Mouse (Mus musculus): ENCODE results near the gene Cxcl1. TPM values are rescaled to one million over a fixed set of nuclear protein-coding genes. Genes with fewer than 3 reads are reported as not detected.

Gene Cxcl1
- polyA plus RNA-seq, 1 experiment, result 0.59 TPM

- no peak for TF ChIP-seq POLR2A (IDR thresholded peaks at IDR 0.05; ENCODE audit: borderline replicate concordance, low read depth, low read length)
- no peak for TF ChIP-seq CTCF (IDR thresholded peaks at IDR 0.05; ENCODE audit: low read depth, low read length)
- peak within 1 kb of the TSS; percentile 48 for H3K4me3 ChIP-seq (ENCODE audit: insufficient read depth, low read length)
- H3K4me1 ChIP-seq (ENCODE audit: control insufficient read depth, insufficient read depth, low read length), result peaks cover 43% of the 10 kb centered on the region
- no peak within 1 kb of the TSS for H3K27ac ChIP-seq (ENCODE audit: insufficient read depth, low read depth, low read length)
Observed at GRCm38 (mm10) chr5:90903339-90904020, 12.4 kb downstream of the Cxcl1 start, which contains the start of gene Cxcl2. Cxcl2 (plus strand) TSS chr5:90903871.

GRCm38 (mm10) chr5:90908983-90909382 lies 17.9 kb downstream of the Cxcl1 start:
- TF ChIP-seq POLR2A (IDR thresholded peaks at IDR 0.05; ENCODE audit: borderline replicate concordance, low read depth, low read length) (no peak), CTCF (IDR thresholded peaks at IDR 0.05; ENCODE audit: low read depth, low read length) (peak; percentile 71)
- peaks cover 5% of the 10 kb centered on the region for H3K4me1 ChIP-seq (ENCODE audit: control insufficient read depth, insufficient read depth, low read length)
- H3K4me3 ChIP-seq (ENCODE audit: insufficient read depth, low read length), result no peak overlapping the region
- H3K27ac ChIP-seq (ENCODE audit: insufficient read depth, low read depth, low read length), result no peak overlapping the region

GRCm38 (mm10) chr5:90919495-90919894 lies 28.5 kb downstream of the Cxcl1 start:
- no peak overlapping the region for H3K4me3 ChIP-seq (ENCODE audit: insufficient read depth, low read length)
- H3K27ac ChIP-seq (ENCODE audit: insufficient read depth, low read depth, low read length), result no peak overlapping the region
- no peaks in the 10 kb centered on the region for H3K4me1 ChIP-seq (ENCODE audit: control insufficient read depth, insufficient read depth, low read length)
- no peak for TF ChIP-seq POLR2A (IDR thresholded peaks at IDR 0.05; ENCODE audit: borderline replicate concordance, low read depth, low read length)
- TF ChIP-seq CTCF (IDR thresholded peaks at IDR 0.05; ENCODE audit: low read depth, low read length), result no peak

GRCm38 (mm10) chr5:90922958-90923357 lies 31.9 kb downstream of the Cxcl1 start:
- H3K4me3 ChIP-seq (ENCODE audit: insufficient read depth, low read length), result no peak overlapping the region

GRCm38 (mm10) chr5:90930546-90930945 lies 39.5 kb downstream of the Cxcl1 start:
- no peak overlapping the region for H3K27ac ChIP-seq (ENCODE audit: insufficient read depth, low read depth, low read length)
- H3K4me1 ChIP-seq (ENCODE audit: control insufficient read depth, insufficient read depth, low read length), result peaks cover 22% of the 10 kb centered on the region
- peak overlapping the region; percentile 70 for H3K4me3 ChIP-seq (ENCODE audit: insufficient read depth, low read length)
- TF ChIP-seq CTCF (IDR thresholded peaks at IDR 0.05; ENCODE audit: low read depth, low read length) (no peak), POLR2A (IDR thresholded peaks at IDR 0.05; ENCODE audit: borderline replicate concordance, low read depth, low read length) (no peak)

More at GRCm38 (mm10) chr5:90922958-90923357, 31.9 kb downstream of the Cxcl1 start:
- TF ChIP-seq POLR2A (IDR thresholded peaks at IDR 0.05; ENCODE audit: borderline replicate concordance, low read depth, low read length) (no peak), CTCF (IDR thresholded peaks at IDR 0.05; ENCODE audit: low read depth, low read length) (no peak)
- H3K4me1 ChIP-seq (ENCODE audit: control insufficient read depth, insufficient read depth, low read length), result no peaks in the 10 kb centered on the region
- H3K27ac ChIP-seq (ENCODE audit: insufficient read depth, low read depth, low read length), result no peak overlapping the region

GRCm38 (mm10) chr5:90930971-90931851 lies 40.2 kb downstream of the Cxcl1 start, which contains the start of gene Mthfd2l:
Mthfd2l (plus strand) TSS chr5:90931117.
- peak within 1 kb of the TSS; percentile 41 for H3K27ac ChIP-seq (ENCODE audit: insufficient read depth, low read depth, low read length)
- peak within 1 kb of the TSS; percentile 70 for H3K4me3 ChIP-seq (ENCODE audit: insufficient read depth, low read length)
- peaks cover 22% of the 10 kb centered on the region for H3K4me1 ChIP-seq (ENCODE audit: control insufficient read depth, insufficient read depth, low read length)
- no peak for TF ChIP-seq CTCF (IDR thresholded peaks at IDR 0.05; ENCODE audit: low read depth, low read length)
- 0 out of 2 replicates have a peak, but pooled peaks have one; percentile 14 for TF ChIP-seq POLR2A (IDR thresholded peaks at IDR 0.05; ENCODE audit: borderline replicate concordance, low read depth, low read length)

GRCm38 (mm10) chr5:90931911-90932310 lies 40.9 kb downstream of the Cxcl1 start:
- peaks cover 24% of the 10 kb centered on the region for H3K4me1 ChIP-seq (ENCODE audit: control insufficient read depth, insufficient read depth, low read length)
- peak overlapping the region; percentile 70 for H3K4me3 ChIP-seq (ENCODE audit: insufficient read depth, low read length)

GRCm38 (mm10) chr5:90936706-90937105 lies 45.7 kb downstream of the Cxcl1 start:
- Histone ChIP-seq H3K4me1 (ENCODE audit: control insufficient read depth, insufficient read depth, low read length) (peaks cover 23% of the 10 kb centered on the region), H3K27ac (ENCODE audit: insufficient read depth, low read depth, low read length) (no peak overlapping the region), H3K4me3 (ENCODE audit: insufficient read depth, low read length) (no peak overlapping the region)
- no peak for TF ChIP-seq POLR2A (IDR thresholded peaks at IDR 0.05; ENCODE audit: borderline replicate concordance, low read depth, low read length)
- TF ChIP-seq CTCF (IDR thresholded peaks at IDR 0.05; ENCODE audit: low read depth, low read length), result no peak

More at GRCm38 (mm10) chr5:90931911-90932310, 40.9 kb downstream of the Cxcl1 start:
- H3K27ac ChIP-seq (ENCODE audit: insufficient read depth, low read depth, low read length), result no peak overlapping the region
- TF ChIP-seq POLR2A (IDR thresholded peaks at IDR 0.05; ENCODE audit: borderline replicate concordance, low read depth, low read length) (no peak), CTCF (IDR thresholded peaks at IDR 0.05; ENCODE audit: low read depth, low read length) (no peak)

Other genes with a start within 250 kb of the Cxcl1 start
- gene Cxcl5, start 131.9 kb upstream of the Cxcl1 start, polyA plus RNA-seq (2012; ENCODE audit: insufficient read depth, insufficient read length, missing spikeins), result 0.35 TPM in 1 of 2 replicates, not detected in the other
- gene Ppbp, start 122.7 kb upstream of the Cxcl1 start, polyA plus RNA-seq (2012; ENCODE audit: insufficient read depth, insufficient read length, missing spikeins), result 0.86 and 1.3 TPM in 2 replicates
- 349 and 380 TPM in 2 replicates for gene Pf4, start 118.8 kb upstream of the Cxcl1 start, polyA plus RNA-seq (2012; ENCODE audit: insufficient read depth, insufficient read length, missing spikeins)
- gene Cxcl3, start 105.1 kb upstream of the Cxcl1 start, polyA plus RNA-seq (2012; ENCODE audit: insufficient read depth, insufficient read length, missing spikeins), result not detected in 2 replicates
- not detected in 2 replicates for gene Cxcl15, start 96.7 kb upstream of the Cxcl1 start, polyA plus RNA-seq (2012; ENCODE audit: insufficient read depth, insufficient read length, missing spikeins)
- gene Cxcl2, start 12.6 kb downstream of the Cxcl1 start, polyA plus RNA-seq (2012; ENCODE audit: insufficient read depth, insufficient read length, missing spikeins), result 7.4 and 7.7 TPM in 2 replicates
- gene Mthfd2l, start 39.9 kb downstream of the Cxcl1 start, polyA plus RNA-seq (2012; ENCODE audit: insufficient read depth, insufficient read length, missing spikeins), result 8.1 and 9.0 TPM in 2 replicates
- not detected in 2 replicates for gene Epgn, start 136.2 kb downstream of the Cxcl1 start, polyA plus RNA-seq (2012; ENCODE audit: insufficient read depth, insufficient read length, missing spikeins)
- not detected in 2 replicates for gene Ereg, start 183.4 kb downstream of the Cxcl1 start, polyA plus RNA-seq (2012; ENCODE audit: insufficient read depth, insufficient read length, missing spikeins)
- not detected in 2 replicates for gene Areg, start 248.4 kb downstream of the Cxcl1 start, polyA plus RNA-seq (2012; ENCODE audit: insufficient read depth, insufficient read length, missing spikeins)